Mouse (Mus musculus): ENCODE results near the gene Amigo2. TPM values are rescaled to one million over a fixed set of nuclear protein-coding genes. Genes with fewer than 3 reads are reported as not detected.

Gene Amigo2
- polyA plus RNA-seq, 1 experiment from 2014 or later: 4.4 TPM

Other genes with a start within 250 kb of the Amigo2 start
- gene Slc38a4, start 191.3 kb downstream of the Amigo2 start, polyA plus RNA-seq (2016; fragmentation: Nextera tagmentation; extraction: Ambion mirVana): 24.4 and 27.3 TPM in 2 replicates
- 4.6 and 4.9 TPM in 2 replicates for gene Pced1b, start 180 bp downstream of the Amigo2 start, polyA plus RNA-seq (2016; fragmentation: Nextera tagmentation; extraction: Ambion mirVana)